Mouse (Mus musculus): ENCODE data around the gene Wnt9b.

Gene Wnt9b

GRCm38 (mm10) chr11:103749306-103750089 is at the start of gene Wnt9b:
Gene Wnt9b (minus strand): TSS chr11:103749821.
- CTCF ChIA-PET = interaction anchor here in 2 of 4 experiments (0.8 to 2.0 kb wide), 3 partner anchors 9 to 110 kb away, joined by 3 to 11 read pairs (median 5); no protein-coding TSS in a partner anchor
- POLR2A ChIA-PET = interaction anchor here in 3 of 4 experiments (0.6 to 0.9 kb wide), 5 partner anchors 9 to 1495 kb away, joined by 3 read pairs; partner anchors contain the start of gene Arf2 (in 1 of the 3)

- POLR2A ChIA-PET = no interaction called here
- CTCF ChIA-PET = interaction anchor here in 1 of 4 experiments (1.2 kb wide), 1 partner anchor 8 kb away, joined by 13 read pairs; no protein-coding TSS in a partner anchor
These were observed 40.3 kb upstream of the Wnt9b start for GRCm38 (mm10) chr11:103789951-103790350.

GRCm38 (mm10) chr11:103780152-103780551 is 30.5 kb upstream of the Wnt9b start:
- ChIA-PET POLR2A (interaction anchor here in 1 of 4 experiments (0.6 kb wide), 1 partner anchor 255 kb away, joined by 3 read pairs; no protein-coding TSS in a partner anchor), CTCF (interaction anchor here in 1 of 4 experiments (0.6 kb wide), 1 partner anchor 1002 kb away, joined by 3 read pairs; no protein-coding TSS in a partner anchor)

GRCm38 (mm10) chr11:103774228-103774530 is 24.6 kb upstream of the Wnt9b start:
- POLR2A ChIA-PET = no interaction called here
- CTCF ChIA-PET = no interaction called here

- ChIA-PET POLR2A (interaction anchor here in 3 of 4 experiments (0.5 to 1.4 kb wide), 4 partner anchors 21 to 190 kb away, joined by 3 to 4 read pairs (median 3); no protein-coding TSS in a partner anchor), CTCF (interaction anchor here in 1 of 4 experiments (1.4 kb wide), 1 partner anchor 10 kb away, joined by 3 read pairs; no protein-coding TSS in a partner anchor)
These were observed 24.0 kb upstream of the Wnt9b start, which contains the start of gene Wnt3 for GRCm38 (mm10) chr11:103773387-103774227. Gene Wnt3 (plus strand): TSS chr11:103774150.

GRCm38 (mm10) chr11:103772505-103773386 is 23.1 kb upstream of the Wnt9b start:
- ChIA-PET CTCF (interaction anchor here (0.5 to 1.5 kb wide), 4 partner anchors 9 to 835 kb away, joined by 3 to 8 read pairs (median 4); partner anchors contain the start of gene Itgb3 (in 1 of the 4)), POLR2A (interaction anchor here in 3 of 4 experiments (0.5 to 1.8 kb wide), 7 partner anchors 10 to 190 kb away, joined by 3 to 5 read pairs (median 3); no protein-coding TSS in a partner anchor)

GRCm38 (mm10) chr11:103771160-103771817 is 21.7 kb upstream of the Wnt9b start:
- CTCF ChIA-PET = interaction anchor here in 2 of 4 experiments (0.5 to 1.5 kb wide), 5 partner anchors 12 to 63 kb away, joined by 3 to 8 read pairs (median 6); no protein-coding TSS in a partner anchor
- POLR2A ChIA-PET = interaction anchor here in 2 of 4 experiments (0.5 to 1.8 kb wide), 2 partner anchors 9 to 168 kb away, joined by 5 to 8 read pairs; no protein-coding TSS in a partner anchor

- POLR2A ChIA-PET = interaction anchor here in 2 of 4 experiments (0.7 kb wide), 2 partner anchors 187 to 1787 kb away, joined by 3 to 4 read pairs; no protein-coding TSS in a partner anchor
- CTCF ChIA-PET = interaction anchor here in 3 of 4 experiments (0.6 to 1.7 kb wide), 4 partner anchors 141 to 147 kb away, joined by 3 to 9 read pairs (median 3); no protein-coding TSS in a partner anchor
These were observed 16.0 kb upstream of the Wnt9b start for GRCm38 (mm10) chr11:103765556-103766011.

- POLR2A ChIA-PET = interaction anchor here in 2 of 4 experiments (0.5 to 1.3 kb wide), 3 partner anchors 44 to 514 kb away, joined by 3 to 4 read pairs (median 3); no protein-coding TSS in a partner anchor
- CTCF ChIA-PET = interaction anchor here in 3 of 4 experiments (0.6 to 1.7 kb wide), 15 partner anchors 8 to 1631 kb away, joined by 3 to 9 read pairs (median 3); no protein-coding TSS in a partner anchor
These were observed 15.0 kb upstream of the Wnt9b start for GRCm38 (mm10) chr11:103764601-103765000.

- ChIA-PET POLR2A (interaction anchor here in 2 of 4 experiments (0.6 to 1.3 kb wide), 3 partner anchors 33 to 400 kb away, joined by 3 to 4 read pairs (median 3); no protein-coding TSS in a partner anchor), CTCF (interaction anchor here (0.6 to 2.0 kb wide), 18 partner anchors 9 to 426 kb away, joined by 3 to 7 read pairs (median 3); no protein-coding TSS in a partner anchor)
These were observed 14.0 kb upstream of the Wnt9b start for GRCm38 (mm10) chr11:103763410-103764163.

GRCm38 (mm10) chr11:103760891-103761290 is 11.3 kb upstream of the Wnt9b start:
- CTCF ChIA-PET = interaction anchor here in 3 of 4 experiments (0.6 to 1.9 kb wide), 4 partner anchors 121 to 428 kb away, joined by 3 to 6 read pairs (median 3); no protein-coding TSS in a partner anchor
- POLR2A ChIA-PET = interaction anchor here in 1 of 4 experiments (0.6 kb wide), 1 partner anchor 445 kb away, joined by 4 read pairs; no protein-coding TSS in a partner anchor

- ChIA-PET POLR2A (interaction anchor here in 1 of 4 experiments (1.6 kb wide), 1 partner anchor 94 kb away, joined by 4 read pairs; no protein-coding TSS in a partner anchor), CTCF (interaction anchor here in 3 of 4 experiments (0.6 to 2.1 kb wide), 7 partner anchors 12 to 427 kb away, joined by 3 to 6 read pairs (median 3); no protein-coding TSS in a partner anchor)
These were observed 10.5 kb upstream of the Wnt9b start for GRCm38 (mm10) chr11:103760101-103760500.

GRCm38 (mm10) chr11:103758706-103759105 is 9.1 kb upstream of the Wnt9b start:
- CTCF ChIA-PET = interaction anchor here (0.6 to 2.2 kb wide), 29 partner anchors 9 to 428 kb away, joined by 3 to 20 read pairs (median 4); partner anchors contain the start of genes Gosr2 (in 1 of the 4), Lyzl6 (in 1 of the 4) and Wnt9b (in 1 of the 4)
- POLR2A ChIA-PET = interaction anchor here in 1 of 4 experiments (1.0 to 1.6 kb wide), 2 partner anchors 10 to 95 kb away, joined by 3 to 4 read pairs; no protein-coding TSS in a partner anchor

GRCm38 (mm10) chr11:103758054-103758453 is 8.4 kb upstream of the Wnt9b start:
- ChIA-PET POLR2A (no interaction called here), CTCF (interaction anchor here in 3 of 4 experiments (0.7 to 2.2 kb wide), 20 partner anchors 8 to 427 kb away, joined by 3 to 19 read pairs (median 5); partner anchors contain the start of genes Lyzl6 (in 1 of the 3) and Wnt9b (in 1 of the 3))

GRCm38 (mm10) chr11:103750612-103751011 is 991 bp upstream of the Wnt9b start:
- ChIA-PET POLR2A (no interaction called here), CTCF (interaction anchor here in 2 of 4 experiments (1.1 to 2.0 kb wide), 4 partner anchors 8 to 111 kb away, joined by 3 to 11 read pairs (median 5); no protein-coding TSS in a partner anchor)
